In the genomic region with DNA sequence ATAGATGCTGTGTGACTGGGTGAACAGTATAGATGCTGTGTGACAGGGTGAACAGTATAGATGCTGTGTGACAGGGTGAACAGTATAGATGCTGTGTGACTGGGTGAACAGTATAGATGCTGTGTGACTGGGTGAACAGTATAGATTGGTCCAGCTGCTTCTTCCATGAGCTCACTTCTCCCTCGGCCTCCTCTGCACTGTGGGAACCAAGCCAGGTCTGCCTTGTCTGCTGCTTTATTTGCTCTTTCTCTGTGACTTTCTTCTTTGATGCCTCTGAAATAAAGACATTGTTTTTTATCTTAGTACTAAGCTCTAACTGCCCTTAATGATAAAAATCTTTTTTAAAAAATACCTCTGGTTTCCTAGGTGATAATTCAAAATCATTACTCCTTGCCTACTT, we compare ENCODE assay signal across 21 mouse cellular contexts.
DNase-seq lines count a peak whose midpoint lies in the region; ATAC-seq lines count a peak whose summit lies in the region.
"Had no signal": no experiment of that assay in that cellular context is flagged by ENCODE, and none has a peak within 500 bp of the region (broad histone marks: within the 10 kb centered on the region; RNA-seq: fewer than 3 reads in every experiment).

No protein-coding gene starts in this region.

- no peak for DNase-seq in frontal cortex, postnatal 10 days (ENCODE audit: low spot score in 2 of 2)
- peak; percentile 44 to 47 for DNase-seq in left cerebral cortex, adult 18-20 months (ENCODE audit: low spot score in 2 of 2)
- DNase-seq in left cerebral cortex, adult 9 months (ENCODE audit: low spot score in 2 of 2), result no peak
- peak; percentile 31 for DNase-seq in right cerebral cortex, adult 18-20 months
- no peak for DNase-seq in right cerebral cortex, postnatal 4 days
- DNase-seq in right cerebral cortex, postnatal 14 days, result peak; percentile 8
- DNase-seq in right cerebral cortex, postnatal 10 days (ENCODE audit: low spot score in 2 of 2), result no peak
- DNase-seq: adrenal gland, adult 8-10 months; adrenal gland, postnatal 14 days; B cell, adult 2 months; cerebellum, adult 11-12 months; cerebellum, adult 2 months; cerebellum, adult 9-10 months; cerebellum, postnatal 10 days; cerebellum, postnatal 25 days had no signal

- ATAC-seq in frontal cortex, adult (ENCODE audit: low TSS enrichment), result peak; percentile 74
- ATAC-seq: activated CD4-positive, CD25-positive, alpha-beta regulatory T cell, adult 4 months; CD4-positive, CD25-positive, alpha-beta regulatory T cell, adult 4 months; forebrain, embryonic 13.5 days; forebrain, embryonic 15.5 days; Patski had no signal

Comparison
In these comparisons a context has a peak if more than half of its experiments do, and no peak if none do; other contexts are left out.
1. DNase-seq: peak in left cerebral cortex, adult 18-20 months (2 of 2), right cerebral cortex, adult 18-20 months (single experiment) and right cerebral cortex, postnatal 14 days (single experiment); none in frontal cortex, postnatal 10 days (0 of 2), left cerebral cortex, adult 9 months (0 of 2), right cerebral cortex, postnatal 4 days (single experiment) and right cerebral cortex, postnatal 10 days (0 of 2).